Mouse (Mus musculus) embryonic facial prominence, embryonic 12.5 days (tissue): ENCODE measurements around the gene Padi2. TPM values are rescaled to one million over a fixed set of nuclear protein-coding genes. Genes with fewer than 3 reads are reported as not detected.

Experiments used
- ATAC-seq: fragments of 200-750 bp; cut with Nextera tagmentation; 2 replicates; pipeline ENCODE4 v1.8.0; 2017; ENCODE audit not compliant: insufficient number of reproducible peaks, insufficient read depth, low FRiP score, low TSS enrichment
- H3K27ac ChIP-seq: fragments of 300-500 bp; sonication (generic); 2 replicates; pipeline ENCODE4 v1.5.1; 2016; ENCODE audit warnings: mild to moderate bottlenecking
- H3K27me3 ChIP-seq: fragments of 300-500 bp; sonication (generic); 2 replicates; pipeline ENCODE4 v1.6.1; 2016; ENCODE audit warnings: mild to moderate bottlenecking, moderate library complexity
- H3K36me3 ChIP-seq: fragments of 300-500 bp; sonication (generic); 2 replicates; pipeline ENCODE4 v1.6.1; 2016; ENCODE audit warnings: mild to moderate bottlenecking
- H3K4me1 ChIP-seq: fragments of 300-500 bp; sonication (generic); 2 replicates; pipeline ENCODE4 v1.6.1; 2016
- H3K4me2 ChIP-seq: fragments of 300-500 bp; sonication (generic); replicated peaks from 2 replicates; pipeline ENCODE4 v1.6.1; 2016; ENCODE audit warnings: mild to moderate bottlenecking, moderate library complexity
- H3K4me3 ChIP-seq: fragments of 300-500 bp; sonication (generic); 2 replicates; pipeline ENCODE4 v1.5.1; 2016; ENCODE audit warnings: mild to moderate bottlenecking
- H3K9ac ChIP-seq: fragments of 300-500 bp; sonication (generic); 2 replicates; pipeline ENCODE4 v1.6.1; 2016; ENCODE audit warnings: mild to moderate bottlenecking, moderate library complexity
- H3K9me3 ChIP-seq: fragments of 300-500 bp; sonication (generic); 2 replicates; pipeline ENCODE4 v1.6.1; 2016; ENCODE audit warnings: mild to moderate bottlenecking, moderate library complexity
- WGBS: fragments of 180-500 bp; shearing (Covaris S2); methylation state at CpG from one replicate; pipeline ENCODE4 v1.1.7; 2016; 5-methylcytosine and 5-hydroxymethylcytosine counted together
- polyA plus RNA-seq: library from polyadenylated mRNA; unstranded; fragments of >200 nt; fragmentation: Nextera tagmentation; extraction: Ambion mirVana; gene quantifications from 2 replicates; pipeline ENCODE4 v1.2.1, GENCODE M21; 2016

Padi2 gene
- polyA plus RNA-seq, 1 experiment from 2014 or later: 3.6 TPM

GRCm38 (mm10) chr4:140910661-140911310, 4.6 kb downstream of the Padi2 start:
- no peak for ATAC-seq
- Histone ChIP-seq H3K36me3 (no peaks in the 10 kb centered on the region), H3K4me1 (peaks cover 18% of the 10 kb centered on the region), H3K27me3 (peaks cover 29% of the 10 kb centered on the region), H3K4me2 (peak overlapping the region; percentile 20; the same call in 1 of the 2 replicates), H3K4me3 (no peak overlapping the region), H3K27ac (no peak overlapping the region), H3K9ac (no peak overlapping the region), H3K9me3 (no peaks in the 10 kb centered on the region)
- 35% methylated on average over 17 of the region's 17 CpGs for WGBS

DNA sequence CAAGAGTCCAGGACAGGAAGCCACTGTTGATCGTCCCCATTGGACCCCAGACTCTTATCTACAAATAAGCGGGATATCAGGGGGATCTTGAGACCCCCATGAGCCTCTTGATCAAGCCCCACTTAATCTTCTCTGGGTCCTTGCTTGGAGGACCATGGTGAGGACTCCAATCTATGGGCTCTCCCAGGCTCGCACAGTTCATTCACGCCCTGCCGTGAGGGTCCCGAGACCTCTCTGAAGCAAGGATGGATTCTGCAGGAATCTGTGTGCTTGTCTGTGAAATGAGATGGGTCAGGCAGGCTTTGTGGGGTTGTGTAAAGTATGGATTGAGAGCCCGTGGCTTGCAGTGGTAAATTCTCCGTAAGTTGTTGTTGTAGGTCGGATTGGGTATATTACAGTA, 5.3 kb downstream of the Padi2 start:
- WGBS: 89% methylated on average over 9 of the region's 9 CpGs
- peaks cover 26% of the 10 kb centered on the region for H3K27me3 ChIP-seq
- H3K4me3 ChIP-seq: no peak overlapping the region
- ATAC-seq: no peak
- no peak overlapping the region for H3K9ac ChIP-seq
- H3K9me3 ChIP-seq: no peaks in the 10 kb centered on the region
- no peaks in the 10 kb centered on the region for H3K36me3 ChIP-seq
- no peak overlapping the region for H3K27ac ChIP-seq
- peaks cover 18% of the 10 kb centered on the region for H3K4me1 ChIP-seq
- H3K4me2 ChIP-seq: no peak overlapping the region

- no peak for ATAC-seq
- Histone ChIP-seq H3K27me3 (peaks cover 17% of the 10 kb centered on the region), H3K9me3 (no peaks in the 10 kb centered on the region), H3K9ac (no peak overlapping the region), H3K4me2 (no peak overlapping the region), H3K36me3 (no peaks in the 10 kb centered on the region), H3K4me1 (peaks cover 18% of the 10 kb centered on the region), H3K27ac (no peak overlapping the region), H3K4me3 (no peak overlapping the region)
- 92% methylated on average over 10 of the region's 10 CpGs for WGBS
These were observed 6.2 kb downstream of the Padi2 start for GRCm38 (mm10) chr4:140912271-140912833.

DNA sequence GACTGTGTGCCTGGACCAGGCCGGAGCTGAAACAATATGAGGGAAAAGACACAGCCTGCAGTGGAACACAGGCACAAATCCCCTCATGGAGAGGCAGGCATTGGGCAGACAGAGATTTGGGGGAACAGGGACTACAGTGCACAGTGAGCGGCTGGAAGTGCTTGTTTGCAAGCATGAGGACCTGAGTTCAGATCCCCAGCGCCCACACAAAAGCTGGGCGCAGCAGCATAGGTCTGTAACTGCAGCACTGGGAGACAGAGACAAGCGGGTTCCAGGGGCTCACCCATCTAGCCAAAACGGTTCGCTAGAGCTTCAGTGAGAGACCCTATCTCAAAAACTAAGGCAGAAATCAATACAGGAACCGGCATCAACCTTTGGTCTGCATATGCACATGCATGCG, 7.4 kb downstream of the Padi2 start:
- Histone ChIP-seq H3K27me3 (peaks cover 8% of the 10 kb centered on the region), H3K9ac (no peak overlapping the region), H3K27ac (no peak overlapping the region), H3K4me1 (peaks cover 18% of the 10 kb centered on the region), H3K36me3 (no peaks in the 10 kb centered on the region), H3K9me3 (no peaks in the 10 kb centered on the region), H3K4me2 (no peak overlapping the region), H3K4me3 (no peak overlapping the region)
- no peak for ATAC-seq
- WGBS: 93% methylated on average over 9 of the region's 9 CpGs

DNA sequence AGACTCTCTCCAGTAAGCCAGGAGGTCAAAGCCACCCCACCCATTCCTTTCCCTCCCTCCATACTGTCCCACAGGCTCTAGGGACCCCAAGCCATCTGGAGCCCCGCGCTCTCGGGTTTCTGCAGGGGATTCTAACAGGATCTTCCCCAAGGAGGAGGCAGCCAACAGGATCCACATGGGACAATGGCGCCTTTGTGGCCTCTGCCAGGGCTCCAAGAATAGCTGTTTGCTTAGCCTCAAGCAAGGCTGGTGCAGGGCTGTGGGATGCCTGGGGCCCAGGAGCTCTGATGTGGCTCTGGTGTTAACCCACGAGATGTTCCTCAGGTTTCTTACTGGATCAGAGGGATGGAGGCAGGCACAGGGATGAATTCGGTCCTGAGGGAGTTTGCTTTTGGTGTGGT, 8.6 kb downstream of the Padi2 start:
- H3K36me3 ChIP-seq: no peaks in the 10 kb centered on the region
- H3K9me3 ChIP-seq: no peaks in the 10 kb centered on the region
- 19% methylated on average over 6 of the region's 6 CpGs for WGBS
- H3K4me3 ChIP-seq: no peak overlapping the region
- H3K27me3 ChIP-seq: no peaks in the 10 kb centered on the region
- H3K9ac ChIP-seq: no peak overlapping the region
- no peak overlapping the region for H3K4me2 ChIP-seq
- no peak for ATAC-seq
- peak overlapping the region; percentile 67; the same call in 1 of the 2 replicates for H3K27ac ChIP-seq
- peaks cover 18% of the 10 kb centered on the region for H3K4me1 ChIP-seq

- ATAC-seq: no peak
- no peaks in the 10 kb centered on the region for H3K9me3 ChIP-seq
- no peak overlapping the region for H3K4me2 ChIP-seq
- H3K27ac ChIP-seq: peak overlapping the region; percentile 67
- H3K27me3 ChIP-seq: no peaks in the 10 kb centered on the region
- WGBS: 47% methylated on average over 3 of the region's 3 CpGs
- H3K9ac ChIP-seq: no peak overlapping the region
- H3K4me1 ChIP-seq: peaks cover 18% of the 10 kb centered on the region
- no peaks in the 10 kb centered on the region for H3K36me3 ChIP-seq
- no peak overlapping the region for H3K4me3 ChIP-seq
These were observed 9.1 kb downstream of the Padi2 start for GRCm38 (mm10) chr4:140915235-140915634.

- no peaks in the 10 kb centered on the region for H3K36me3 ChIP-seq
- no peak overlapping the region for H3K4me2 ChIP-seq
- no peak overlapping the region for H3K27ac ChIP-seq
- WGBS: 91% methylated on average over 5 of the region's 5 CpGs
- no peak overlapping the region for H3K9ac ChIP-seq
- H3K4me3 ChIP-seq: no peak overlapping the region
- H3K27me3 ChIP-seq: no peaks in the 10 kb centered on the region
- peaks cover 14% of the 10 kb centered on the region for H3K4me1 ChIP-seq
- ATAC-seq: no peak
- no peaks in the 10 kb centered on the region for H3K9me3 ChIP-seq
These were observed 10.2 kb downstream of the Padi2 start for GRCm38 (mm10) chr4:140916296-140916695.

GRCm38 (mm10) chr4:140917451-140917850, 11.3 kb downstream of the Padi2 start:
- Histone ChIP-seq H3K27ac (no peak overlapping the region), H3K36me3 (no peaks in the 10 kb centered on the region), H3K9ac (no peak overlapping the region), H3K4me1 (peaks cover 14% of the 10 kb centered on the region), H3K4me3 (no peak overlapping the region), H3K9me3 (no peaks in the 10 kb centered on the region), H3K27me3 (no peaks in the 10 kb centered on the region), H3K4me2 (no peak overlapping the region)
- no peak for ATAC-seq
- WGBS: 86% methylated on average over 9 of the region's 9 CpGs

DNA sequence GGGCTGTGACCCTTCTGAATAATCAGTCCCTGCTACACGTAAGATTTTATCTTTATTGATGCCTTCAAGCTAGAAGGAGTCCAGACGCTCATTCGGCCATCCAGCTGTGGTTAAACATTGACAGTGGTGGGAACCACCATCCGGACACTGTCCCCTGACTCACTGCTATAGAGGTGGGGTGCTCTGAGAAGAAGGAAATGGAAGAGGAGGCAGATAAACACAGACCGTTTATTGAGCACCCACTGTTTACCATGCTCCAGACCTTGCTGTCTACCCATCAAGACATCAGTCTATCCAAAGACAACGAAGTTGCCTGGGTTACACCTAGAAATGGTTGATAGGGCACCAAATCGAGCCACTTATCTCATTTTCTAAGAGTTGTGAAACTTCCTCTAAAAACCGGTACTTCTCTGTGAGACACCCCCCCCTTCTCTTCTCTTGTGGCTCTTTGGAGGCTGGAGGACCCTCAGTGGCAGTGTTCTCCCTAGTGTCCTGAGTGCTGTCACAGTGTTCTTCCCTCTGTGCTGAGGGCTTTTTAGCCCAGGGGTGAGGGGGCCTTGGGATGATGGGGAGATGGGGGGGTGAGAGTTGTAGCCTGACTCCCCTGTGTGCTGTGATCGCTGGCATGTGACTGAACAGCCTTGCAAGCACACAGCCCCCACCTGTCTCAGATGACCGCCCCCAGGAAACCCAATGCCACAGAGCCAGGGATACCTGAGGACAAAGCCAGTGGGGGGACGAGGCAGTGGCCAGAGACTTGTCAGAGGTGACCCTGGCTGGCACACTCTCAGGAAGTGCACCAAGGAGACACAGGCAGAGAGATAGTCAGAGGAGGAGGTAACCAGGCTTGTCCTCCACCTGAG, 14.1 kb downstream of the Padi2 start:
- Histone ChIP-seq H3K9ac (no peak overlapping the region), H3K27ac (no peak overlapping the region), H3K4me1 (peaks cover 7% of the 10 kb centered on the region), H3K4me2 (no peak overlapping the region), H3K27me3 (no peaks in the 10 kb centered on the region), H3K4me3 (no peak overlapping the region), H3K36me3 (no peaks in the 10 kb centered on the region), H3K9me3 (no peaks in the 10 kb centered on the region)
- WGBS: 72% methylated on average over 11 of the region's 11 CpGs
- no peak for ATAC-seq

- Histone ChIP-seq H3K9ac (no peak overlapping the region), H3K36me3 (no peaks in the 10 kb centered on the region), H3K4me1 (0 out of 2 replicates have a peak, but pooled peaks cover 7% of the 10 kb centered on the region), H3K4me3 (no peak overlapping the region), H3K4me2 (no peak overlapping the region), H3K27me3 (no peaks in the 10 kb centered on the region), H3K9me3 (no peaks in the 10 kb centered on the region), H3K27ac (no peak overlapping the region)
- WGBS: 78% methylated on average over 5 of the region's 5 CpGs
- no peak for ATAC-seq
These were observed 16.4 kb downstream of the Padi2 start for GRCm38 (mm10) chr4:140922508-140922907.

GRCm38 (mm10) chr4:140925648-140926047, 19.5 kb downstream of the Padi2 start:
- no peak overlapping the region for H3K27ac ChIP-seq
- H3K9me3 ChIP-seq: no peaks in the 10 kb centered on the region

GRCm38 (mm10) chr4:140928349-140928748, 22.2 kb downstream of the Padi2 start:
- Histone ChIP-seq H3K4me1 (0 out of 2 replicates have a peak, but pooled peaks cover 4% of the 10 kb centered on the region), H3K4me2 (no peak overlapping the region), H3K36me3 (no peaks in the 10 kb centered on the region), H3K27ac (no peak overlapping the region), H3K9me3 (no peaks in the 10 kb centered on the region), H3K9ac (no peak overlapping the region), H3K4me3 (no peak overlapping the region), H3K27me3 (no peaks in the 10 kb centered on the region)
- ATAC-seq: no peak
- WGBS: 70% methylated on average over 9 of the region's 9 CpGs

More at GRCm38 (mm10) chr4:140925648-140926047, 19.5 kb downstream of the Padi2 start:
- H3K4me3 ChIP-seq: no peak overlapping the region
- 61% methylated on average over 8 of the region's 8 CpGs for WGBS
- H3K4me1 ChIP-seq: 0 out of 2 replicates have a peak, but pooled peaks cover 5% of the 10 kb centered on the region
- H3K4me2 ChIP-seq: no peak overlapping the region
- no peak for ATAC-seq
- no peaks in the 10 kb centered on the region for H3K36me3 ChIP-seq
- H3K27me3 ChIP-seq: no peaks in the 10 kb centered on the region
- no peak overlapping the region for H3K9ac ChIP-seq
